Mouse (Mus musculus): ENCODE results near the gene Fam217a.

DNA sequence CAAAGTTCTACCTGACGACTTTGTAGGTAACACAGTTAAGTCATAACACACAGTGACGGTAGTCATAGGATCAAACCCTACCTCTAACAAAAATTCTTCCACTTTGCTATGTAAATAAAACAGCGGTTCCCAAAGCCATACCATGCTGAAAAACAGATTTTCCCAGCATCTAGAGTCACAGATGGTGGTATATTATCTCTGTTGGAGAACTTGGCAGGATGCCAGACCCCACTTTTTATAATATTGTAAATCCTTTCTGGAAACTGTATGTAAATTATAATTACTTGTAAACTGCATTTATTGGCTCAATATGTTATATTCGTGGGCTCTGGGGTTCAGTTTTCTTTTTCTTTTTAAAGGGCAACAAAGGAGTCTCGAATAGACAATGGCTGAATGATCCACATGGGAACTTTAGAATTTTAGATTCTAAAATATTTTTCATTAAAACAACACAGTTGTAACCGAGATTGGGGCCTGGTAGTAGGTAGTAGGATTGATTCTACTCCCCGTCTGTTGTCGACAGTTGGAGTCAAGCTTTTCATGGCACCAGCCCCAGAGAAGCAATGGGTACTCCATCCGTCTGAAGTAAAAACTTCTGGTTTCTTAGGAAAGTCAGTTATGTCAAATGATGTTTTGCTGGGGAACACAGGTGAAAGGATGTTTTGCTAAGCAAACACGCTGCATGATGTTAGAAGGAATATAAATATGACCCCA is 11.0 kb upstream of the Fam217a start:
- no peak for TF ChIP-seq CTCF (IDR thresholded peaks at IDR 0.05; ENCODE audit: borderline replicate concordance, control insufficient read depth, extremely low read depth, insufficient read depth, low read length, poor library complexity)
- TF ChIP-seq POLR2A (IDR thresholded peaks at IDR 0.05; ENCODE audit: control insufficient read depth, extremely low read depth, insufficient read depth, low read length, poor library complexity): no peak

Measured in thymus, adult 2 months (tissue).